Mouse (Mus musculus): Measurements from ENCODE around the gene Noc3l.

Noc3l gene

GRCm38 (mm10) chr19:38818766-38819426 is at the start of gene Noc3l:
Gene Noc3l (minus strand): TSS chr19:38819237.
- peak; percentile 99 for DNase-seq

- no peak for DNase-seq
Observed at GRCm38 (mm10) chr19:38862523-38862922, 43.5 kb upstream of the Noc3l start.

- no peak for DNase-seq
Observed at GRCm38 (mm10) chr19:38858224-38858623, 39.2 kb upstream of the Noc3l start.

GRCm38 (mm10) chr19:38846373-38846772 is 27.3 kb upstream of the Noc3l start:
- DNase-seq = no peak

GRCm38 (mm10) chr19:38844817-38845216 is 25.8 kb upstream of the Noc3l start:
- DNase-seq = no peak

- DNase-seq = peak; percentile 64
Observed at GRCm38 (mm10) chr19:38837171-38837641, 18.2 kb upstream of the Noc3l start.

GRCm38 (mm10) chr19:38836438-38837170 is 17.6 kb upstream of the Noc3l start, which contains the start of gene Tbc1d12:
Gene Tbc1d12 (plus strand): TSS chr19:38836579.
- DNase-seq = peak; percentile 91

GRCm38 (mm10) chr19:38836084-38836437 is 17.0 kb upstream of the Noc3l start:
- no peak for DNase-seq

GRCm38 (mm10) chr19:38833224-38833623 is 14.2 kb upstream of the Noc3l start:
- no peak for DNase-seq

GRCm38 (mm10) chr19:38820186-38820804 is 1.3 kb upstream of the Noc3l start:
- DNase-seq = no peak

- no peak for DNase-seq
Observed at GRCm38 (mm10) chr19:38819427-38819802, 378 bp upstream of the Noc3l start.

GRCm38 (mm10) chr19:38818191-38818590 is 846 bp downstream of the Noc3l start:
- no peak for DNase-seq

- no peak for DNase-seq
Observed at GRCm38 (mm10) chr19:38798801-38799200, 20.2 kb downstream of the Noc3l start.

GRCm38 (mm10) chr19:38798291-38798690 is 20.7 kb downstream of the Noc3l start:
- no peak for DNase-seq

GRCm38 (mm10) chr19:38796546-38796945 is 22.5 kb downstream of the Noc3l start:
- DNase-seq = no peak

- DNase-seq = no peak
Observed at GRCm38 (mm10) chr19:38793563-38794045, 25.4 kb downstream of the Noc3l start.

- DNase-seq = no peak
Observed at GRCm38 (mm10) chr19:38787756-38788155, 31.3 kb downstream of the Noc3l start.

GRCm38 (mm10) chr19:38783542-38783941 is 35.5 kb downstream of the Noc3l start:
- no peak for DNase-seq

- DNase-seq = no peak
Observed at GRCm38 (mm10) chr19:38778805-38779204, 40.2 kb downstream of the Noc3l start.

GRCm38 (mm10) chr19:38775548-38775947 is 43.5 kb downstream of the Noc3l start:
- DNase-seq = peak; percentile 74

- no peak for DNase-seq
Observed at GRCm38 (mm10) chr19:38766306-38766705, 52.7 kb downstream of the Noc3l start.

- no peak for DNase-seq
Observed at GRCm38 (mm10) chr19:38760441-38760840, 58.6 kb downstream of the Noc3l start.

- DNase-seq = no peak
Observed at GRCm38 (mm10) chr19:38758685-38759472, 60.2 kb downstream of the Noc3l start.

Measured in right cerebral cortex, postnatal 4 days (tissue).